Mouse (Mus musculus): ENCODE measurements around the gene Bend5.

DNA sequence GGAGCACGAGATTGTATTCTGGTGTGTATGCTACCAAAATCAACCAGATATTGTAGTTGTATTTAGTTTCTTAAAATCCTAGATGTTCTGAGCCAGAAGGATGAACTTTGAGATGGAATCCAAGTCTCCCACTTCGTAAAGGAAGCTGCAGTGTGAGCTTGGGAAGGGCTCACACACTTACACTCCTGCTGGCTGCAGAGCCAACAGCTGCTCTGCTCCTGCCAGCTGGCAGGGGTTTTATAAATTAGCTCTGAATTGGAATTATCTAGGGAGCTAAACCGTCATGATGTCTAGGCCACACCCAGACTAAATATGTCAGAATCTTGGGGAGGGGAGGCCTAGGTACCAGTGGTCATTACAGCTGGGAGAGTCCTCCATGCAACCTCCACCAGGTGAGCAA, 38.5 kb downstream of the Bend5 start:
- TF ChIP-seq CTCF (IDR thresholded peaks at IDR 0.05; ENCODE audit: control insufficient read depth, insufficient read depth, low read length) = no peak
- no peak for TF ChIP-seq POLR2A (IDR thresholded peaks at IDR 0.05; ENCODE audit: borderline replicate concordance, control insufficient read depth, low read depth, low read length)

All from bone marrow, adult 2 months (tissue).